Mouse (Mus musculus): ENCODE results near the gene Ippk.

The Ippk gene

DNA sequence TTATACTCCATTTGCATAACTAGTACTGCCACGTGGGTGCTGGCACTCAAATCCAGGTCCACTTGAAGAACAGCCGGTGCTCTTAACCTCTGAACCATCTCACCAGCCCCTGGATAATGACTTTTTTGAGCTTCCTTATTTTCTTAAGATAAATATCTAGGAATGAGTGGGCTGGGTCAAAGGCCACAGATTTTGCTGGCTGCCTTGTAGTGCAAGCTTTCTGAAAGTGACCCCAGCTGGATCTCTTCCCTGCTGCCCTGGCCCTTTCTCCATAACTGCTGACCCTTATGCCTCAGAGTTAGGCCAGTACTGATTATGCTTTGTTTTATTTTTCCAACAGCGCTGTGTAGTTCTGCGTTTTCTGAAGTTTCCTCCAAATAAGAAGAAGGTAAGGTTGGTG, 9.5 kb downstream of the Ippk start:
- no peak for DNase-seq (ENCODE audit: low read depth, low spot score)

GRCm38 (mm10) chr13:49433268-49434029, 12.4 kb downstream of the Ippk start:
- DNase-seq (ENCODE audit: low read depth, low spot score) = no peak

- DNase-seq (ENCODE audit: low read depth, low spot score) = peak; percentile 38
Observed at GRCm38 (mm10) chr13:49435745-49436144, 14.7 kb downstream of the Ippk start.

DNA sequence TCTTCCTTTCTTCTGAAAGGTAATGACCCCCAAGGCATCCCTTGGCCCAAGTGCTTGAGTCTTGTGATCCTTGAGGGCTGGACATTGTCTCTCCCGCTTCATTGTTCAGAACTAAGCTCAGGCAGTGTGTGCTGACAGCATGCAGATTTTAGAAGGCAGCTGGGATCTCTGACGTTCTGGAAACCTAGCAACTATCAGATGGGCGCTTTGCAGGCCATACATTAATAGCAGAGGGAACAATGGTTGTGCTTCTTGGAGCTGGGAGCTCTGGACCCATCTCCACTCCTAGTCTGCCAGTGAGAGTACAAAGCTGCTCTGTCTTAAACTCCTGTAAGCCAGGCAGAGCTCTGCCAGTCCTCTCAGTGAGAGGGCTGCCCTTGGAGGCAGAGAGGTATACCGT, 15.1 kb downstream of the Ippk start:
- DNase-seq (ENCODE audit: low read depth, low spot score) = no peak

DNA sequence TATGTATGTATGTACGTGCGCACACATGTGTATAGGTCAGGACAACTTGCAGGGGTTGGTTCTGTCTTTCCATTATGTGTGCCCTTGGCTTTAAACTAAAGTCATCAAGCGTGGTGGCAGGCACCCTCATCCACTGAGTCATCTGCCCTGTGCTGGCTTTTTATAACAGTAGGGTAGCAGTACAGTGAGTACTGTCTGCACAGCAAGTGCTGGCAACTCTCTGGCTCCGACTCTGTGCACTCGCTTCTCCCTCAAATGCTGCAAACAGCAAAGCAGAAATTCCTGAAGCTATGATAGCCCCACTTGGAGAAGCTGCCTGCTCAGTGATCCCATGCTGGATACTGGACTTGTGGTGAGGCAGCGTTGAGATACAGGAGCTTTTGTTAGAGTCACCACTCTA, 23.4 kb downstream of the Ippk start:
- no peak for DNase-seq (ENCODE audit: low read depth, low spot score)

- peak; percentile 85 for DNase-seq (ENCODE audit: low read depth, low spot score)
Observed at GRCm38 (mm10) chr13:49449318-49449749, 28.3 kb downstream of the Ippk start.

- DNase-seq (ENCODE audit: low read depth, low spot score) = no peak
Observed at GRCm38 (mm10) chr13:49460276-49460675, 39.2 kb downstream of the Ippk start.

GRCm38 (mm10) chr13:49460692-49461414, 39.8 kb downstream of the Ippk start:
- no peak for DNase-seq (ENCODE audit: low read depth, low spot score)

- DNase-seq (ENCODE audit: low read depth, low spot score) = no peak
Observed at GRCm38 (mm10) chr13:49461458-49462132, 40.5 kb downstream of the Ippk start.

DNA sequence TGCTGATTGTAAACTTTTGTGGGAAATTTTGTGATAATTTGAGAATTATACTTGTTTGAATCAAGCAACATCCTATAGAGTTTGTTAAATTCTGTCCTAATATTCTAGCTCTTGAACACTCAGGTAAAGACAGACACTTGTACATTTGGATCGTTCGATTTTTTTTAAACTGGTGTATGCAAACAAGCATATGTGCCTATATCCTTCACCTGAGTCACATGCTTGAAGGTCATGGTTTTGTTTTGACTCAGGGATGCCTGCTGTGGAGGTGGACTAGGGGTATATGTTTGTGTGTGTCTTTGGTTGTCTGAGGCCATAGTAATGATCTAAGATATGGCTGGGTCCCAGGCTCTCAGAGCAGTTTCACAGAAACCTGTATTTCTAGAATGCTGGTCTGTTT, 41.9 kb downstream of the Ippk start:
- no peak for DNase-seq (ENCODE audit: low read depth, low spot score)

DNA sequence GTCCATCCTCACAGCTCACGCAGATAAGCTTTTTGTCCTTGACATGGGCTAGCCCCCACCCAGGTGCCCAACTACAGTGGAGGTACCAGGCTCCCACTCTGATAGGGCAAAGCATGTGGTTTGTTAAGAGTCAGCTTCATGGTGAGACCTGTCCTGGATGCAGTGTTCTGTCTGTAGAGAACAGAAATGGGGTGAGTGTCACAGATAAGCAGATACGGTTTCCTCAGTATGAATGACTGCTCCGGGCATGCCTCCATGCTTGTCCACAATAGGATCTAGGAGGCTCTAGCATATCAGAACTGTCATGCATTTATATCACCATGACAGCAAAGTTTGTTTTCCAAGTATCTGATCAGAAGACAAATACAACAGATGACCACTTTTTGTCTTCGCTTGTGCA, 44.8 kb downstream of the Ippk start:
- no peak for DNase-seq (ENCODE audit: low read depth, low spot score)

DNA sequence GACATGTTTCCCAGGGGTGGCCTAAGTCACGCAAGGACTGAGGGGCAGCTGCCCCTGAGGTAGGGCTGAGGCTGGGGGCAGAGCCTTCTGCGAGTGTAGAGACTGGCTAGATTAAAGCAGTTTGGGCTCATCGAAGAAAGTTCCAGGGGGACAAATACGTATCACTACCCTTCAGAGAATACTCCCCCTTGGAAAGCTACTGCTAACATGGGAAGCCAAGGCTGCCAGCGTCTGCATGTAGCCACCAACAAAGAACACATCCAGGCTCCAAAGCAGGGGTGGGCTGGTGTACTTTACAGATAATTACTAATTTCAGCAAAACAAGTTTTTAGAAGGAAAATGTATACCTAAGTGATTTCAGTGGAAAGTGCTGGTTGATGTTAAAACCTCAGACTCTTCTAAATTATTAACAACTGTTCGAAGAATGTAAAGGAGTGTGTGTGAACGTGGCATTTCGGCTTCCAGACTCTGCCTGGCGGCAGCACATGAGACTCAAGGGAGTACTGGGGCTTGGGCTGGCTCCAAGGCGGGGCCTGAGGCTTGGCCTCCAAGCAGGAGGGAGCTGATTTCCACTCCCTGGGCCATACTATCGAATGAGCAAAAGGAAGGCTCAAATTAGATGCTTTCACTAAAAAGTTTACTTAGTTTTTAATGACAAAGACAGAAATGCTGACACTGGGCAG, 45.5 kb downstream of the Ippk start:
- no peak for DNase-seq (ENCODE audit: low read depth, low spot score)

- no peak for DNase-seq (ENCODE audit: low read depth, low spot score)
Observed at GRCm38 (mm10) chr13:49467585-49467984, 46.5 kb downstream of the Ippk start.

DNA sequence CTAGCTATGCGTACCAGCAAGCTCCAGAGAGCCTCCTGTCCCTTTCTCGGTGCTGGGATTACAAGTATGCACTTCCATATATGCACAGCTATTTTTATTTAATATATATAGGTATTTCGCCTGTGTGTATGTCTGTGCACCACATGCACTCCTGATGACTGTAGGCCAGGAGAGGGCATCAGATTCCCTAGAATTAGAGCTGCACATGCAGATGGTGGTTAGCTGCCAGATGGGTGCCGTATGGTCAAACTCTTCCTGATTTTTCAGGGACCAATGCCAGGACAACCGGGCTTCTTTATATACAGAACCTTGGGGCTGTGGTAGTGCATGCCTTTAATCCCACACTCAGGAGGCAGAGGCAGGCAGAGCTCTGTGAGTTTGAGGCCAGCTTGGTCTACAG, 48.0 kb downstream of the Ippk start:
- no peak for DNase-seq (ENCODE audit: low read depth, low spot score)

DNA sequence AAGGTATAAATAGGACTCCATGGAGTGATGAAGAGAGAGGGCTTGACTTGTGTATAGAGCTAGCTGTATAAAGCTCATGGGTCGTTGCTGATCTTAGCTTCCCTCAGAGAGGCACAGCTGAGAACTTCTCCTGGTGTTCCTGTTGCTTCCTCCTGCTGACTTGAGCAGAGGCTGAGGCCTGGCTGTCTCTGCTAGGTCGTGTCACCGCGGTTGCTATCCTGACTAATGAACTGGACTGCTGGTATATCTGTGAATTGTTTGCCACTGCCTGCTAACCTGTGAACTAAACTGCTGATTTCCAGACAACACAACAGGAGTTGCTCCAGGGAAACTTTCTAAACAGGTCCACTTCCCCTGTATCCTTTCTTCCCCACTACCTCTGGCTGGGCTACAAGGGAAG, 49.3 kb downstream of the Ippk start:
- DNase-seq (ENCODE audit: low read depth, low spot score) = no peak

DNA sequence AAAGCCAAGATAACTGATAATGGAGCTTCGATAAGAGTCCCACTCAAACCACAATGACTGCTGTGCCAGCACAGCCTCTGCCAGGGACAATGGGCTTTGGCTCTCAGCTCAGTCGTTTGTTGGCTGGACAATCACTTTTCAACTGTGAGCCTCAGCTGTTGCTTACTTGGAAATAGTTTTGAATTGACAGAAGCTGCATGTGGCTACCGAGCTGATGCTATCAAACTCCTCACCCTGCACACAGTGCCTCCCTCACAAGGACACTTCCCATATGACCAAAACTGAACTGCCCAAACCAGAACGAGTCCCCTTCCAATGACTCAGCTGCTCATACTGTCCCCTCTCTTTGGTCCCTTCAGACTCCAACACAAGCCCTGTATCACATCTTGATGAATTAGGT, 49.8 kb downstream of the Ippk start:
- DNase-seq (ENCODE audit: low read depth, low spot score) = no peak

DNA sequence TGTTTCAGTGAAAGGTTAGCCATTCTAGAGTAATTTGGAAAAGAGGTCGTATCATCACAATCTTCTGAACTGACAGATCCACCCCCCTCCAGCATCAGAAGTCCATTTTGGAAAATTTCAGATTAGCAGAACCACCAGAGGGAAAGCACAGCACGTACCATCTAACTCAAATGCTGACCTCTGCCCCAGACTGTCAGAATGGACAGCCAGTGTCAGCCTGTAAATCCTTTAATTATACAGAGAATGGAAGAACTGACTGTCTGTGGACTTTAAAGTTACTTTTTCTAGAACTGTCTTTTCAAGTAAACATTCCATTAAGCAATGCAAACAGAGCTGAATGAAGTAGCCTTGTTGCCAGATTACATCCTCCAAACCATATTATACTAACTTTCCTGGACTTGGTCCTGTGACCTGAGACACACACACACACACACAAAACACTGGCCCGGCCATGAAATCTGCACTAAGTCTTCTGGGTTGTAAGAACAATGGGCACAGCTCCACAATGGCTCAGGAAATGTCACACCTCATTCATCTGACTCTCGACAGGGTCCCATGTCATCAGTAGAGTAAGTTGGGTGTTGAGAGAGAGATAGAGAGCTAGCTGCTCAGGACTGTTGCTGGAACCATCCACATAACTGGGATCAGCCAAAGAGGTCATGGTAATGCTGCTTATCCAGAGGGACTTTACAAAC, 51.1 kb downstream of the Ippk start:
- DNase-seq (ENCODE audit: low read depth, low spot score) = no peak

- DNase-seq (ENCODE audit: low read depth, low spot score) = no peak
Observed at GRCm38 (mm10) chr13:49472676-49473005, 51.6 kb downstream of the Ippk start.

GRCm38 (mm10) chr13:49477887-49478286, 56.8 kb downstream of the Ippk start:
- DNase-seq (ENCODE audit: low read depth, low spot score) = no peak

DNA sequence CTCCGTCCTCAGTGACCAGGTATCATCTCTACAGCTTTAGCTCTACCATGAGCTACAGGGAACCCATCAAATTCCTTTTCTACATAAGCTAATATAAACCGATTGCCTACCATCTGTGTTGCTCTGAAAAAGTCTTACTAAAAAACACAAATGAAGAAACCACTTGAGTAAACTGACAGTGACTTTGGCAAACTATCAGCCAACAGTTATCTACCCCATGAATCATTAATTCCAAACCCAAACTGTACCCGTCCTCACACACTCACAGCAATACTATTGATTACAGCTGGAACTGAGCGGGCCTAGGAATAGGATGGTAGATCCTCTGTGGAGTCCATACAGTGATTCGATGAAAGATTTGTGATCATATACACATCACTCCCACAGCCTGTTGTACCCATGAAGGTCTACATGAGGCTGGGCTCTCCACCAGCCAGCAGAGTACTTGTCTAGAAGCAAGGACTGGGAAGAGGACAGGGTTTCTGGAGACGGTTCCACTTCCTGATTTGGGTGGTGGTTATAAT, 57.9 kb downstream of the Ippk start:
- no peak for DNase-seq (ENCODE audit: low read depth, low spot score)

GRCm38 (mm10) chr13:49479399-49479798, 58.4 kb downstream of the Ippk start:
- DNase-seq (ENCODE audit: low read depth, low spot score) = no peak
